Mouse (Mus musculus) liver, embryonic 15.5 days (tissue): ENCODE results near the gene C2. TPM values are rescaled to one million over a fixed set of nuclear protein-coding genes. Genes with fewer than 3 reads are reported as not detected.

Experiments used
- ATAC-seq: fragments of 200-750 bp; cut with Nextera tagmentation; 2 replicates; pipeline ENCODE4 v1.8.0; 2017; ENCODE audit warnings: moderate number of reproducible peaks, mild to moderate bottlenecking, moderate library complexity; ENCODE audit not compliant: insufficient read depth
- H3K27ac ChIP-seq: fragments of 300-500 bp; sonication (generic); replicated peaks from 2 replicates; pipeline ENCODE4 v1.5.1; 2015; ENCODE audit warnings: mild to moderate bottlenecking, inconsistent platforms
- H3K27me3 ChIP-seq: fragments of 300-500 bp; sonication (generic); 2 replicates; pipeline ENCODE4 v1.6.1; 2015; ENCODE audit warnings: mild to moderate bottlenecking, inconsistent platforms
- H3K36me3 ChIP-seq: fragments of 300-500 bp; sonication (generic); replicated peaks from 2 replicates; pipeline ENCODE4 v1.6.1; 2015; ENCODE audit warnings: moderate library complexity, mild to moderate bottlenecking, inconsistent platforms
- H3K4me1 ChIP-seq: fragments of 300-500 bp; sonication (generic); replicated peaks from 2 replicates; pipeline ENCODE4 v1.6.1; 2015; ENCODE audit warnings: inconsistent platforms
- H3K4me2 ChIP-seq: fragments of 300-500 bp; sonication (generic); 2 replicates; pipeline ENCODE4 v1.6.1; 2015; ENCODE audit warnings: moderate library complexity, mild to moderate bottlenecking, inconsistent platforms
- H3K4me3 ChIP-seq: fragments of 300-500 bp; sonication (generic); replicated peaks from 2 replicates; pipeline ENCODE4 v1.5.1; 2015; ENCODE audit warnings: mild to moderate bottlenecking, inconsistent platforms
- H3K9ac ChIP-seq: fragments of 300-500 bp; sonication (generic); 2 replicates; pipeline ENCODE4 v1.6.1; 2015; ENCODE audit warnings: moderate library complexity, mild to moderate bottlenecking, inconsistent platforms
- H3K9me3 ChIP-seq: fragments of 300-500 bp; sonication (generic); replicated peaks from 2 replicates; pipeline ENCODE4 v1.6.1; 2016; ENCODE audit warnings: inconsistent platforms
- WGBS: fragments of 180-500 bp; shearing (Covaris S2); methylation state at CpG from one replicate; pipeline ENCODE4 v1.1.7; 2015; ENCODE audit warnings: mixed read lengths; ENCODE audit not compliant: insufficient replicate concordance; 5-methylcytosine and 5-hydroxymethylcytosine counted together
- polyA plus RNA-seq: library from polyadenylated mRNA; unstranded; fragments of >200 nt; fragmentation: Nextera tagmentation; extraction: Ambion mirVana; gene quantifications from 2 replicates; pipeline ENCODE4 v1.2.1, GENCODE M21; 2015

Gene C2
- polyA plus RNA-seq, 1 experiment from 2014 or later: 25.2 TPM

DNA sequence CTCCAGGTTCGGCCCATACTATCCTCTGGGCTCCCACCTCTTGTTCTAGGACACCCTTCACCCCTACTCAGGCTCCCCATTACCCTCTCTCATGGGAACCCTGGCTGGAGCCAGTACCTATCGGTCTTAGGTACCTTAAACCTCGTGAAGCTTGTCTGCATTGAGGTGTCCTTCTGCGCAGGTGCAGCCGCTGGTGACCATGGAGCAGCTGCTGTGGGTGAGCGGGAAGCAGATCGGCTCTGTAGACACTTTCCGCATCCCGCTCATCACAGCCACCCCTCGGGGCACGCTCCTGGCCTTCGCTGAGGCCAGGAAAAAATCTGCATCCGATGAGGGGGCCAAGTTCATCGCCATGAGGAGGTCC is 33.7 kb upstream of the C2 start:
- WGBS: 9% methylated on average over 14 of the region's 14 CpGs
- ATAC-seq: peak; percentile 15; the same call in 1 of the 2 replicates
- peak overlapping the region; percentile 59 for H3K27ac ChIP-seq

DNA sequence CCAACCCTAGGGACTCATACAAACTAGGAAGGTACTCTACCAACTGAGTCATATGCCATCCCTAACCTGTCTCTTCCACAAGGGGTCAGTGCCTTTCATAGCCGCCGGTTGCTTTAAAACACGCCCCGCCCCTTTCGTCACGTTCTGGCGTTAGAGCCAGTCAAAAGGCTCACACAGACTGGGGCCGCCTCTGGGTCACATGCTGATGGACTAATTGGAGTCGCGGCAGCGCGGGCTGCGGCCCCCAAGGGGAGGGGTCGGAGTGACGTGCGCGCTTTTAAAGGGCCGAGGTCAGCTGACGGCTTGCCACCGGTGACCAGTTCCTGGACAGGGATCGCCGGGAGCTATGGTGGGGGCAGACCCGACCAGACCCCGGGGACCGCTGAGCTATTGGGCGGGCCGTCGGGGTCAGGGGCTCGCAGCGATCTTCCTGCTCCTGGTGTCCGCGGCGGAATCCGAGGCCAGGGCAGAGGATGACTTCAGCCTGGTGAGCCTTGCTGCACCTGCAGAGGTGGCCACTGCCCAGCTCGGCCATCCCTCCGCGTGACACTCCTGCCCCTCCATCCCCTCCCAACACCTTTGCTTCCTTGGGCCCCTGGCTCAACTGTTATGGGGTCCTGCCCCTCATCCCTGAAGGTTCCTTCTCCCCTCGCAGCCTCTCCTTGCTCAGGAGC is 33.1 kb upstream of the C2 start, which contains the start of gene Neu1:
TSS of gene Neu1 (plus strand) at position 193 of the 674 bp plus-strand sequence.
- Histone ChIP-seq H3K4me1 (peaks cover 37% of the 10 kb centered on the region), H3K4me3 (peak within 1 kb of the TSS; percentile 69), H3K9me3 (no peaks in the 10 kb centered on the region), H3K27ac (peak within 1 kb of the TSS; percentile 59), H3K27me3 (no peaks in the 10 kb centered on the region), H3K9ac (peak within 1 kb of the TSS; percentile 63), H3K4me2 (peak within 1 kb of the TSS; percentile 95), H3K36me3 (0 out of 2 replicates have a peak, but pooled peaks cover 4% of the 10 kb centered on the region)
- peak; percentile 92 for ATAC-seq
- under 1% methylated on average over 38 of the region's 38 CpGs for WGBS

More for the DNA sequence above, 33.7 kb upstream of the C2 start:
- Histone ChIP-seq H3K36me3 (0 out of 2 replicates have a peak, but pooled peaks cover 4% of the 10 kb centered on the region), H3K9me3 (no peaks in the 10 kb centered on the region), H3K27me3 (no peaks in the 10 kb centered on the region), H3K9ac (peak overlapping the region; percentile 63), H3K4me2 (peak overlapping the region; percentile 95), H3K4me3 (peak overlapping the region; percentile 69), H3K4me1 (peaks cover 37% of the 10 kb centered on the region)

DNA sequence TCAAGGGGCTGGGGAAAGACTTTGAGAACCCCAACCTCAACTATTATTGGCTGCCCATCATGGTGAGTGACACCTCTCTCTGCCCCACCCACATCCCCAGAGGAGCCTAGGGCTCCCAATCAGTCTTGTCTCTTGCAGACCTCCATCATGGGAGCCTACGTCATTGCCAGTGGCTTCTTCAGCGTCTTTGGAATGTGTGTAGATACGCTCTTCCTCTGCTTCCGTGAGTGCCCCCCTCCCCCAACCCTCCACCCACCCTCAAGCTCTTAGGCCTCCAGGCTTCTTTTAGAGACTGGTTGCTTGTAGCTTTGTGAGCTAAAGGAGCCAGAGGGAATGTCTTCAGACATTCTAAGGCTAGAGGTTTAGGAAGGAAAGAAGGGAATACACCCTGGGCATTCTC is 30.8 kb upstream of the C2 start:
- Histone ChIP-seq H3K4me1 (peaks cover 31% of the 10 kb centered on the region), H3K27ac (no peak overlapping the region), H3K36me3 (0 out of 2 replicates have a peak, but pooled peaks cover 4% of the 10 kb centered on the region), H3K9ac (no peak overlapping the region), H3K4me2 (no peak overlapping the region), H3K27me3 (no peaks in the 10 kb centered on the region), H3K4me3 (no peak overlapping the region), H3K9me3 (no peaks in the 10 kb centered on the region)
- ATAC-seq: no peak
- WGBS: 63% methylated on average over 4 of the region's 4 CpGs

GRCm38 (mm10) chr17:34927306-34928019 is 29.4 kb upstream of the C2 start:
- WGBS: 70% methylated on average over 18 of the region's 18 CpGs
- H3K4me1 ChIP-seq: peaks cover 33% of the 10 kb centered on the region
- no peak overlapping the region for H3K4me2 ChIP-seq
- H3K4me3 ChIP-seq: no peak overlapping the region
- no peak overlapping the region for H3K9ac ChIP-seq
- H3K36me3 ChIP-seq: no peaks in the 10 kb centered on the region
- H3K27me3 ChIP-seq: no peaks in the 10 kb centered on the region
- ATAC-seq: no peak
- no peak overlapping the region for H3K27ac ChIP-seq
- H3K9me3 ChIP-seq: no peaks in the 10 kb centered on the region

- Histone ChIP-seq H3K4me1 (peaks cover 11% of the 10 kb centered on the region), H3K9ac (no peak overlapping the region), H3K9me3 (no peaks in the 10 kb centered on the region), H3K27ac (no peak overlapping the region), H3K36me3 (no peaks in the 10 kb centered on the region), H3K4me2 (no peak overlapping the region), H3K4me3 (no peak overlapping the region), H3K27me3 (no peaks in the 10 kb centered on the region)
- WGBS: 51% methylated on average over 5 of the region's 5 CpGs
- ATAC-seq: no peak
Observed at GRCm38 (mm10) chr17:34924258-34924657, 26.2 kb upstream of the C2 start.

DNA sequence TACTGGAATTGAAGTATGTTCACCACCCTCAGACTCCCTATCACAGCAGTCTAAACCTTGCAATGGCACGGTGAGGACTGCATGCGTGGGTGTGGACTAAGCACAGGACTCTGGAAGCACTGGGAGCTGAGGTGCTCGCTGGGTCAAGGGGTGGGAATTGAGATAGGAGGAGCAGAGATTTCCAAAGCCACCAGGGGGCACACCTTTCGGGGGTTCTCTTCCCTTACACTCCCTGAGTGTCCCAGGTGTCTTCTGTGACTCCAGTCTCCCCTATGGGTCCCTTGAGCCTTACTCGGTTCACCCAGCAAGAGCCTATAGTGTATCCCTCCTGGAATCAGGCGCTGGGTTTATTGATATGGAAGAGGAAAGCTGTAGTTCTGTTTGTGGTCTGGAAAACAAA is 24.9 kb upstream of the C2 start:
- no peak overlapping the region for H3K27ac ChIP-seq
- no peaks in the 10 kb centered on the region for H3K36me3 ChIP-seq
- no peak overlapping the region for H3K4me3 ChIP-seq
- no peak overlapping the region for H3K4me2 ChIP-seq
- WGBS: 38% methylated on average over 6 of the region's 6 CpGs
- no peak overlapping the region for H3K9ac ChIP-seq
- no peaks in the 10 kb centered on the region for H3K27me3 ChIP-seq
- peaks cover 11% of the 10 kb centered on the region for H3K4me1 ChIP-seq
- no peak for ATAC-seq
- H3K9me3 ChIP-seq: no peaks in the 10 kb centered on the region

- H3K9ac ChIP-seq: no peak overlapping the region
- no peak overlapping the region for H3K4me2 ChIP-seq
- no peak for ATAC-seq
- H3K36me3 ChIP-seq: peaks cover 16% of the 10 kb centered on the region
- 58% methylated on average over 9 of the region's 9 CpGs for WGBS
- peaks cover 13% of the 10 kb centered on the region for H3K4me1 ChIP-seq
- no peaks in the 10 kb centered on the region for H3K27me3 ChIP-seq
- no peak overlapping the region for H3K27ac ChIP-seq
- H3K4me3 ChIP-seq: no peak overlapping the region
- no peaks in the 10 kb centered on the region for H3K9me3 ChIP-seq
Observed at GRCm38 (mm10) chr17:34917188-34917587, 19.1 kb upstream of the C2 start.

DNA sequence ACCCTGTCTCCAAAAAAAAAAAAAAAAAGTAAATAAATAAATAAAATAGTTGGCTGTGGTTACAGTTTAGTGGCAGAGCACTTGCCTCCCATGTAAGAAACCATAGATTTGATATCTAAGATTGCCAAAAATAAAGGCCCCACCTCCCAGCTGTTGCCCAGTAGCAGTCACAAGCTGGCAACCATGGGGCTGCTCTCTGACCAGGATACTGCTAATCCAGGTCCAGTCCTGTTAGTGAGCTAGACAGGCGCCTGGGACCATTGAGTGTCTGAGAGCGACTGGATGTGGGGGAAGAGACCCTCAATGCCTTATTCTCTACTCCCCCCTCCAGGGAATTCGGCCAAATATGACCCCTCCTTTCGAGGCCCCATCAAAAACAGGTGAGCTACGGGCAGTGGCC is 18.3 kb upstream of the C2 start:
- Histone ChIP-seq H3K27me3 (no peaks in the 10 kb centered on the region), H3K27ac (no peak overlapping the region), H3K4me3 (no peak overlapping the region), H3K4me2 (no peak overlapping the region), H3K9ac (no peak overlapping the region), H3K4me1 (peaks cover 14% of the 10 kb centered on the region), H3K36me3 (peaks cover 25% of the 10 kb centered on the region), H3K9me3 (no peaks in the 10 kb centered on the region)
- no peak for ATAC-seq
- WGBS: 71% methylated on average over 5 of the region's 5 CpGs

GRCm38 (mm10) chr17:34915410-34915831 is 17.4 kb upstream of the C2 start:
- WGBS: 8% methylated on average over 11 of the region's 11 CpGs
- no peaks in the 10 kb centered on the region for H3K27me3 ChIP-seq
- H3K9me3 ChIP-seq: no peaks in the 10 kb centered on the region
- H3K4me1 ChIP-seq: peaks cover 23% of the 10 kb centered on the region
- H3K36me3 ChIP-seq: peaks cover 34% of the 10 kb centered on the region
- ATAC-seq: peak; percentile 56
- no peak overlapping the region; the same call in 1 of the 2 replicates for H3K9ac ChIP-seq
- no peak overlapping the region for H3K4me3 ChIP-seq
- H3K4me2 ChIP-seq: peak overlapping the region; percentile 25
- H3K27ac ChIP-seq: no peak overlapping the region

- no peaks in the 10 kb centered on the region for H3K9me3 ChIP-seq
- 50% methylated on average over 18 of the region's 18 CpGs for WGBS
- H3K4me3 ChIP-seq: peak within 1 kb of the TSS; percentile 5; the same call in 1 of the 2 replicates
- no peak for ATAC-seq
- H3K9ac ChIP-seq: no peak within 1 kb of the TSS; the same call in 1 of the 2 replicates
- H3K4me2 ChIP-seq: peak within 1 kb of the TSS; percentile 25
- peaks cover 45% of the 10 kb centered on the region for H3K36me3 ChIP-seq
- no peaks in the 10 kb centered on the region for H3K27me3 ChIP-seq
- H3K4me1 ChIP-seq: peaks cover 31% of the 10 kb centered on the region
- no peak within 1 kb of the TSS for H3K27ac ChIP-seq
Observed at GRCm38 (mm10) chr17:34913930-34914665, 16.0 kb upstream of the C2 start, which contains the start of gene Slc44a4. Gene Slc44a4 (plus strand): TSS chr17:34914466.

DNA sequence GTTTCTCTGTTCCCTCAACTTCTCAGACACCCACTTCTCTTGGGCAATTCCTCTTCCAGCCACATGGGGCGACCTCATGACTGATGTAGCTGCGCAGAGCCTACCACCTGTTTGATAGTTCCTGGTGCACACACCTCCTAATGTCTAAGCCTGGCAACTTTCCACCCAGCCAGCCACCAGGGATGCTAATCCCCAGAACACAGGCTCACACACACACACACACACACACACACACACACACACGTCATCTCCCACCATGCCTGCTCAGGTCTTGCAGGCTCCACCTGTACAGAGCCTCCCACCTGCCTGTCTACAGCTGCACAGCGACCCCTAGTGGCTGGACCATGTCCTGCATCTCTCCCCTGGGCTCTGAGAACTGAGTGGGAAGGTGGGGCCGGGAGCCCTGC is 13.9 kb upstream of the C2 start:
- Histone ChIP-seq H3K9ac (no peak overlapping the region), H3K36me3 (peaks cover 67% of the 10 kb centered on the region), H3K27me3 (no peaks in the 10 kb centered on the region), H3K4me3 (no peak overlapping the region), H3K27ac (no peak overlapping the region), H3K4me2 (no peak overlapping the region), H3K4me1 (peaks cover 31% of the 10 kb centered on the region), H3K9me3 (no peaks in the 10 kb centered on the region)
- peak; percentile 38; the same call in 1 of the 2 replicates for ATAC-seq
- WGBS: 34% methylated on average over 5 of the region's 5 CpGs
